Mouse (Mus musculus) liver, embryonic 16.5 days (tissue): ENCODE measurements around the gene Nnat. TPM values are rescaled to one million over a fixed set of nuclear protein-coding genes. Genes with fewer than 3 reads are reported as not detected.

Source experiments
- ATAC-seq: fragments of 200-750 bp; cut with Nextera tagmentation; 2 replicates; pipeline ENCODE4 v1.8.0; 2017; ENCODE audit warnings: low read depth, mild to moderate bottlenecking, moderate number of reproducible peaks, moderate library complexity
- H3K27ac ChIP-seq: fragments of 300-500 bp; sonication (generic); 2 replicates; pipeline ENCODE4 v1.5.1; 2014; ENCODE audit warnings: mild to moderate bottlenecking, low read length
- H3K27me3 ChIP-seq: fragments of 300-500 bp; sonication (generic); 2 replicates; pipeline ENCODE4 v1.6.1; 2014; ENCODE audit warnings: low read depth, low read length, mixed read lengths; ENCODE audit not compliant: control insufficient read depth, insufficient read depth
- H3K36me3 ChIP-seq: fragments of 300-500 bp; sonication (generic); 2 replicates; pipeline ENCODE4 v1.6.1; 2014; ENCODE audit warnings: mild to moderate bottlenecking; ENCODE audit not compliant: control insufficient read depth, insufficient read depth
- H3K4me1 ChIP-seq: fragments of 300-500 bp; sonication (generic); 2 replicates; pipeline ENCODE4 v1.6.1; 2014; ENCODE audit warnings: low read depth, low read length, mixed read lengths; ENCODE audit not compliant: control insufficient read depth
- H3K4me2 ChIP-seq: fragments of 300-500 bp; sonication (generic); 2 replicates; pipeline ENCODE4 v1.6.1; 2014; ENCODE audit warnings: low read depth, low read length, mixed read lengths
- H3K4me3 ChIP-seq: fragments of 300-500 bp; sonication (generic); 2 replicates; pipeline ENCODE4 v1.5.1; 2014; ENCODE audit warnings: low read depth, mild to moderate bottlenecking, low read length
- H3K9ac ChIP-seq: fragments of 300-500 bp; sonication (generic); 2 replicates; pipeline ENCODE4 v1.6.1; 2014; ENCODE audit warnings: low read depth, low read length
- H3K9me3 ChIP-seq: fragments of 300-500 bp; sonication (generic); replicated peaks from 2 replicates; pipeline ENCODE4 v1.6.1; 2016; ENCODE audit warnings: low read length; ENCODE audit not compliant: control insufficient read depth
- WGBS: fragments of 180-500 bp; shearing (Covaris S2); extraction: QIAGEN DNeasy Blood & Tissue Kit; methylation state at CpG from one replicate; pipeline ENCODE4 v1.1.7; 2014; ENCODE audit not compliant: insufficient replicate concordance; 5-methylcytosine and 5-hydroxymethylcytosine counted together
- microRNA-seq: library from miRNA; unstranded; fragments of <30 nt; microRNA quantifications from one replicate; pipeline ENCODE4, GENCODE M21; 2016
- polyA plus RNA-seq: library from polyadenylated mRNA; unstranded; fragments of >200 nt; fragmentation: Nextera tagmentation; extraction: Ambion mirVana; gene quantifications from 2 replicates; pipeline ENCODE4 v1.2.1, GENCODE M21; 2015

The Nnat gene
- polyA plus RNA-seq, 1 experiment from 2014 or later = 14.3 TPM

- no peaks in the 10 kb centered on the region for H3K4me1 ChIP-seq
- H3K27ac ChIP-seq = no peak overlapping the region
- H3K9me3 ChIP-seq = no peaks in the 10 kb centered on the region
- no peak overlapping the region for H3K9ac ChIP-seq
- H3K27me3 ChIP-seq = no peaks in the 10 kb centered on the region; the same call in 1 of the 2 replicates
- H3K4me2 ChIP-seq = no peak overlapping the region
- WGBS = 32% methylated on average over 9 of the region's 9 CpGs
- ATAC-seq = no peak
- H3K4me3 ChIP-seq = no peak overlapping the region
- no peaks in the 10 kb centered on the region for H3K36me3 ChIP-seq
These were observed 47.8 kb downstream of the Nnat start for GRCm38 (mm10) chr2:157607542-157608236.

DNA sequence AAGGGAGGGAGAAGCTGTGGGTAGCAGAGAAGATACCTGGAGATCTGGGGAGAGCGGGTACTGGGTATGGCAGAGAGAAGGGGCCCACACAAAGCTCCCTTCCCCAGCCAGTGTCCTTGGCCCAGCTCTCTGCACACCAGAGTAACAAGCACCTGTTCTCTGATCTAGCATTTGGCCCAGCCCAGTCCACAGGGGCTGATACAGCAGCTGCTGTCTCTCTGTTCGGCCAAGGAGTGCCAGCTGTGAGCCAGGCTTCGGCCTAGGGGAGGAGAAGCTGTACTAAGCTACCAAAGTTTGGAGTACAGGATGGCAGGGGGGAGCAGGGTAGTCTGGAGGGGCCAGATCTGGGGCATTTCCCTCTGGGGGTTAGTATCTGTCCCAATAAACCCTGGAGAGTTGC, 51.9 kb downstream of the Nnat start:
- H3K36me3 ChIP-seq = no peaks in the 10 kb centered on the region
- no peaks in the 10 kb centered on the region for H3K4me1 ChIP-seq
- 56% methylated on average over 3 of the region's 3 CpGs for WGBS
- no peak overlapping the region for H3K4me2 ChIP-seq
- no peak overlapping the region for H3K27ac ChIP-seq
- H3K9me3 ChIP-seq = no peaks in the 10 kb centered on the region
- no peaks in the 10 kb centered on the region for H3K27me3 ChIP-seq
- no peak overlapping the region for H3K9ac ChIP-seq
- no peak overlapping the region for H3K4me3 ChIP-seq
- no peak for ATAC-seq

Small RNA genes within 50 kb of the gene (microRNA-seq; reads per million reads assigned to microRNA genes)
- gene Gm23134 = 0.98 reads per million

Other genes starting within 250 kb of the Nnat start
- not detected in 2 replicates for gene Ghrh, start 212.6 kb upstream of the Nnat start, polyA plus RNA-seq
- gene Manbal, start 192.5 kb upstream of the Nnat start, polyA plus RNA-seq = 20.1 and 20.5 TPM in 2 replicates
- 1.2 and 1.5 TPM in 2 replicates for gene Src, start 141.6 kb upstream of the Nnat start, polyA plus RNA-seq
- gene Blcap, start 11.2 kb downstream of the Nnat start, polyA plus RNA-seq = 8.4 and 8.5 TPM in 2 replicates
- gene Ctnnbl1, start 177.3 kb downstream of the Nnat start, polyA plus RNA-seq = 19.4 and 19.8 TPM in 2 replicates